Mouse (Mus musculus) stomach, postnatal 0 days (tissue): ENCODE measurements around the gene Hmgn2.

Experiments
- CTCF ChIP-seq: IDR thresholded peaks from 2 replicates; pipeline ENCODE4 v1.5.1; 2016; ENCODE audit warnings: antibody characterized with exemption, low read depth, mild to moderate bottlenecking, moderate library complexity
- EP300 ChIP-seq: optimal IDR thresholded peaks from 2 replicates; pipeline ENCODE3; 2016; ENCODE audit warnings: antibody characterized with exemption

DNA sequence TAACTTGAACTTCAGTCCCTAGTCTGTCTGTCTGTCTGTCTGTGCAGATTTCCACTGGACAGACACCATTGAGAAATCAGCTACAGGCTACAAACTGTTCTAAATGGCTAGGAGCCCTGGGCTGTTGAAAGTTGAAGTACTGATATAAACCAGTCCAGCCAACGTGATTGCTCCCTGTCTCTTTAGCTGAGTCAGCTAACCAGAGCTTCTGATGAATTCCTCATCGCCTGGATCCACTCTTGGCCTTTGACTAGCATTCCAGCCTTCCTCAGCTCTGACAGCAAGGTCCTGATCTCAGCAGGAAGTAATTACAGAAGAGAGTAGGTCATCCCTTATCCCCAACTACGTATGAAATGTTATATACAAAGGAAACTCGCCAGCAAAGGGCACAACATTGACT lies 21.7 kb downstream of the Hmgn2 start:
- TF ChIP-seq CTCF (no peak), EP300 (no peak)
